Mouse (Mus musculus): ENCODE results near the gene Prr15l.

DNA sequence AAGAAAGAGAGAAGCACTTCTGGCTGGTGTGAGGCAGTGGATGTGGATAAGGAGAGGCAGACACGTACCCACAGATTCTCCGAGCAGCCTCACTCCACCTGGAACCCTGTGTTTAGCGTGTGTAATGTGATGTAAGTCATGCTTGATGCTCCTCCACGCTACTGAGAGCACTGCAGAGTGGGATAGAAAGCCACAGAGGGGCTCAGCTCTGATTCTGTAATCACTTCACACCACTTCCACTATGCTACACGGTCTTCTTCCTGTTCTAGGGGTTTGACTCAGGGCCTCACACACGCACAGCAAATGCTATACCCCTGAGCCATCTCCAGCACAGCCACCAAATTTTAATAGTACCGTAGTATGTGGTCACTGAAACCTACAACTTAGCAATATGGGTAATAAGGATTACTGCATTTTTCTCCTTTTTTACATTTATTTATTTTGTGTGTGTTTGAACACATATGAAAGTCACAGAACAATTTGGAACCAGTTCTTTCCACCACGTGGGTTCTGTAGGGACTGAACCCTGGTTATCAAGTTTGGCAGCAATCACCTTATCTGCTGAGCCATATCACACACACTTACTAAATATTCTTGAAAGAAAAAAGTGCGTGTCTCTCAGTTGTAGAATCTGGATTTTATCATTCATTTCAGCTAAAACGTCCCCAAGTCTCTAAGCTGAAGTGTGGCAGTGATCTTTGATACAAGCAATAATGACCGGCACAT is 39.8 kb downstream of the Prr15l start:
- TF ChIP-seq CTCF (IDR thresholded peaks at IDR 0.05; ENCODE audit: extremely low read depth, insufficient read depth, insufficient read length, insufficient replicate concordance): no peak
- no peak for TF ChIP-seq POLR2A (IDR thresholded peaks at IDR 0.05; ENCODE audit: low read depth, low read length)

Measured in spleen, adult 2 months (tissue).